In the genomic region with DNA sequence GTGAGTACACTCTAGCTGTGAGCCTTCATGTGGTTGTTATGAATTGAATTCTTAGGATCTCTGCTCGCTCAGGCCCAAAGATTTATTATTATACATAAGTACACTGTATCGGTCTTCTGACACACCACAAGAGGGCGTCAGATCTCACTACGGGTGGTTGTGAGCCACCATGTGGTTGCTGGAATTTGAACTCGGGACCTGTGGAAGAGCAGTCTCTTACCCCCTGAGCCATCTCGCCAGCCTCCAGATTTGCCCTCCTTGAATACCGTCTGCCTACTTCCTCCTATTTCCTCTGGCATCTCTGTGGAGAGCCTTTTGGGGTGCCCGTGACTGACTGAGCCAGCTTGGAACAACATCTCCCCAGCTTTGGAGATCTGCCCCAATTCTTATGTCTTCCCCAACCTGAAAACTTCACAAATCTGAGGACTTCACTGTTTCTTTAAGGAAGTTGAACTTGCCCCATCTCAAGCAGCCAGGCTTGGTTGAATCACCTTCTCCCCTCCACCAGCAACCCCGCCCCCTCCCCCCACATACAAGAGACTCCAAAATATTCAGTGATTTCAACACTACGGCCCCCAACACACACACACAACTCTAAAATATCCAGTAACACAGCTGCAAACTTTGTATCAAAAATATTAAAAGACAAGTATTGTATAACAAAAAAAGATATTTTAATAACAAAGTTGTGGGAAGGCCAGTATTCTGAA, we compare ENCODE assay signal across 9 mouse cellular contexts. TPM values are rescaled to one million over a fixed set of nuclear protein-coding genes. Genes with fewer than 3 reads are reported as not detected.
DNase-seq lines count a peak whose midpoint lies in the region; ATAC-seq and TF ChIP-seq lines count a peak whose summit lies in the region.
"Had no signal": no experiment of that assay in that cellular context is flagged by ENCODE, and none has a peak within 500 bp of the region (broad histone marks: within the 10 kb centered on the region; RNA-seq: fewer than 3 reads in every experiment).

No protein-coding gene starts in this region.

- peaks cover 4% of the 10 kb centered on the region for H3K36me3 ChIP-seq in forebrain, embryonic 15.5 days
- H3K36me3 ChIP-seq in liver, embryonic 11.5 days (ENCODE audit: control insufficient read depth, insufficient read depth, low read length) = peaks cover 3% of the 10 kb centered on the region; the same call in 1 of the 2 replicates

- H3K27me3 ChIP-seq in forebrain, embryonic 15.5 days = no peaks in the 10 kb centered on the region
- peaks cover 22% of the 10 kb centered on the region for H3K27me3 ChIP-seq in liver, embryonic 11.5 days (replicated peaks; ENCODE audit: control insufficient read depth, insufficient read depth, low read length)

- no peak for ATAC-seq in forebrain, embryonic 15.5 days (replicated peaks)
- no peak for ATAC-seq in liver, embryonic 11.5 days (replicated peaks; ENCODE audit: low FRiP score)

- TF ChIP-seq CTCF in gastrocnemius, adult 2 months (IDR thresholded peaks at IDR 0.05) = peak; percentile 29; the same call in 1 of the 2 replicates

- intact Hi-C loops in gastrocnemius, adult 2 months (cut with DNase I) = no loop called here
- intact Hi-C loops in gastrocnemius, postnatal 14 days (cut with DNase I; ENCODE audit: low total_unique reads) = no loop called here

- H3K9me3 ChIP-seq in forebrain, embryonic 15.5 days = no peaks in the 10 kb centered on the region
- H3K9me3 ChIP-seq in liver, embryonic 11.5 days (ENCODE audit: control insufficient read depth, low read length) = no peaks in the 10 kb centered on the region

- H3K27ac ChIP-seq in gastrocnemius, adult 2 months = peak overlapping the region; percentile 86
- peak overlapping the region; percentile 94 for H3K27ac ChIP-seq in forebrain, embryonic 15.5 days (replicated peaks)
- no peak overlapping the region for H3K27ac ChIP-seq in liver, embryonic 11.5 days (ENCODE audit: low read depth, low read length)

- DNase-seq in gastrocnemius, adult 2 months = peak; percentile 20
- DNase-seq in gastrocnemius, postnatal 14 days = no peak
- peak; percentile 75 for DNase-seq in 416B (ENCODE audit: low read depth)
- DNase-seq in liver, embryonic 11.5 days (ENCODE audit: low spot score) = no peak
- DNase-seq in T-cell, adult 2 months (ENCODE audit: low spot score) = no peak
- DNase-seq in thymus, postnatal 25 days = no peak
- DNase-seq in urinary bladder, postnatal 14 days (ENCODE audit: low spot score) = no peak
- DNase-seq: right cerebral cortex, postnatal 4 days had no signal

- peaks cover 77% of the 10 kb centered on the region for H3K4me1 ChIP-seq in forebrain, embryonic 15.5 days
- peaks cover 34% of the 10 kb centered on the region for H3K4me1 ChIP-seq in liver, embryonic 11.5 days (replicated peaks; ENCODE audit: control insufficient read depth, insufficient read depth, low read length)

- no peak overlapping the region for H3K9ac ChIP-seq in forebrain, embryonic 15.5 days (replicated peaks)
- H3K9ac ChIP-seq in liver, embryonic 11.5 days (ENCODE audit: low read depth, low read length) = peak overlapping the region; percentile 26; the same call in 1 of the 2 replicates

- H3K4me2 ChIP-seq in forebrain, embryonic 15.5 days (replicated peaks) = peak overlapping the region; percentile 84
- H3K4me2 ChIP-seq in liver, embryonic 11.5 days = peak overlapping the region; percentile 74

- 85% methylated on average over 10 of the region's 10 CpGs for WGBS in forebrain, embryonic 15.5 days
- WGBS in liver, embryonic 11.5 days = 52% methylated on average over 10 of the region's 10 CpGs

- peak overlapping the region; percentile 86 for H3K4me3 ChIP-seq in gastrocnemius, adult 2 months
- H3K4me3 ChIP-seq in forebrain, embryonic 15.5 days = peak overlapping the region; percentile 93
- 0 out of 2 replicates have a peak overlapping the region, but pooled peaks have one; percentile 8 for H3K4me3 ChIP-seq in liver, embryonic 11.5 days (ENCODE audit: low read depth, low read length)

RNA-seq across cellular contexts. Expression of a gene that starts 1.1 kb away (rescaled TPM):
- total RNA-seq in gastrocnemius, adult 2 months (2021) = 1 to 10 TPM; 8.3 to 8.7 TPM
- 10 to 100 TPM; 20.9 to 23.8 TPM for total RNA-seq in gastrocnemius, postnatal 14 days (2021)
- polyA plus RNA-seq in forebrain, embryonic 15.5 days (2015; fragmentation: Nextera tagmentation; extraction: Ambion mirVana) = 113 and 118 TPM in 2 replicates
- polyA plus RNA-seq in liver, embryonic 11.5 days (2014; fragmentation: Nextera tagmentation; extraction: Ambion mirVana) = 70.5 and 78.3 TPM in 2 replicates

RNA-seq across cellular contexts. Expression of a gene that starts 14.6 kb away (rescaled TPM):
- total RNA-seq in gastrocnemius, adult 2 months (2021) = 10 to 100 TPM in 1 of 2 experiments, 1 to 10 TPM in 1; 8.9 to 10.9 TPM
- total RNA-seq in gastrocnemius, postnatal 14 days (2021) = 1 to 10 TPM; 4.1 to 5.4 TPM
- 58.5 and 62.2 TPM in 2 replicates for polyA plus RNA-seq in forebrain, embryonic 15.5 days (2015; fragmentation: Nextera tagmentation; extraction: Ambion mirVana)
- 9.5 and 10.5 TPM in 2 replicates for polyA plus RNA-seq in liver, embryonic 11.5 days (2014; fragmentation: Nextera tagmentation; extraction: Ambion mirVana)

RNA-seq across cellular contexts. Expression of a gene that starts 29.6 kb away (rescaled TPM):
- total RNA-seq in gastrocnemius, adult 2 months (2021) = 10 to 100 TPM; 90.7 to 94.1 TPM
- total RNA-seq in gastrocnemius, postnatal 14 days (2021) = 10 to 100 TPM; 56.2 to 57.3 TPM
- polyA plus RNA-seq in forebrain, embryonic 15.5 days (2015; fragmentation: Nextera tagmentation; extraction: Ambion mirVana) = 79.8 and 83.6 TPM in 2 replicates
- polyA plus RNA-seq in liver, embryonic 11.5 days (2014; fragmentation: Nextera tagmentation; extraction: Ambion mirVana) = 25.0 and 31.6 TPM in 2 replicates

RNA-seq across cellular contexts. Expression of a gene that starts 32.3 kb away (rescaled TPM):
- total RNA-seq in gastrocnemius, adult 2 months (2021) = 1 to 10 TPM; 1.0 to 1.1 TPM
- 1 to 10 TPM; 1.7 TPM for total RNA-seq in gastrocnemius, postnatal 14 days (2021)
- polyA plus RNA-seq in forebrain, embryonic 15.5 days (2015; fragmentation: Nextera tagmentation; extraction: Ambion mirVana) = 42.8 and 42.9 TPM in 2 replicates
- 3.3 and 4.4 TPM in 2 replicates for polyA plus RNA-seq in liver, embryonic 11.5 days (2014; fragmentation: Nextera tagmentation; extraction: Ambion mirVana)

RNA-seq across cellular contexts. Expression of a gene that starts 41.2 kb away (rescaled TPM):
- total RNA-seq in gastrocnemius, adult 2 months (2021) = 100 to 1,000 TPM; 128 TPM
- 100 to 1,000 TPM in 1 of 2 experiments, 10 to 100 TPM in 1; 91.5 to 104 TPM for total RNA-seq in gastrocnemius, postnatal 14 days (2021)
- 5.5 and 5.8 TPM in 2 replicates for polyA plus RNA-seq in forebrain, embryonic 15.5 days (2015; fragmentation: Nextera tagmentation; extraction: Ambion mirVana)
- 3.8 and 4.8 TPM in 2 replicates for polyA plus RNA-seq in liver, embryonic 11.5 days (2014; fragmentation: Nextera tagmentation; extraction: Ambion mirVana)

Comparison
In these comparisons a context has a peak if more than half of its experiments do, and no peak if none do; other contexts are left out.
1. DNase-seq: peak in gastrocnemius, adult 2 months (single experiment) and 416B (single experiment); none in gastrocnemius, postnatal 14 days (single experiment), liver, embryonic 11.5 days (single experiment), T-cell, adult 2 months (single experiment), thymus, postnatal 25 days (single experiment) and urinary bladder, postnatal 14 days (single experiment).
2. H3K4me3 ChIP-seq: peak in every context shown above with its lines; median percentile 93 in forebrain, embryonic 15.5 days; 86 in gastrocnemius, adult 2 months; 8 in liver, embryonic 11.5 days.